Mouse (Mus musculus) cortical plate, adult 2 months (tissue): Measurements from ENCODE around the gene Klhl6.
"Not testable (repeated sequence)": the region's sequence is repeated elsewhere in the genome, so short reads cannot be mapped to it uniquely, and the experiment has no call there.

ENCODE experiments used
- CTCF ChIP-seq: fragments of 200-500 bp; IDR thresholded peaks from 2 replicates; pipeline ENCODE4 v1.5.1; 2011; ENCODE audit warnings: mild to moderate bottlenecking, control low read depth, low read length; ENCODE audit not compliant: insufficient read depth; ENCODE audit errors: extremely low read depth
- POLR2A ChIP-seq: fragments of 200-500 bp; IDR thresholded peaks from 2 replicates; pipeline ENCODE4 v1.6.1; 2011; ENCODE audit warnings: mild to moderate bottlenecking, low read length, control low read depth; ENCODE audit not compliant: insufficient read depth; ENCODE audit errors: extremely low read depth

DNA sequence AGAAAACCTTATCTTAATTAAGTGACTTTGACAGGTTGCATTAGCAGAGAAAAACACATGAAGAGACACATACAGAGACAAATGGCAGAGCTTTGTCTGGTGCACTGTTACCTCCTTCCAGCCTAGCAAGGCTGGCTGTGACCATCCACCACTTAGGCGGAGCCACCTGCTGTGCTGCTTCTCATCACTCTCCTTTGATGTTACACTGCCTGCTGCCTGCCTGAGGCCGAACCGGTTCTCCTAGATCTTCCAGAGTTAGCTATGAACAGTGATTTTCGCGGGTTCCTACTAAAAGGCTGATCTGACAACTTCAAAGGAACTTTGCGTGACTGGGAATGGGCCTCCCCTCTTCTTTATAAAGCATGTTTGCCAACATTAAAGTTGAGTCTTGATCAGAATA lies 14.1 kb upstream of the Klhl6 start:
- not testable (repeated sequence) for TF ChIP-seq CTCF, POLR2A
